Mouse (Mus musculus): Measurements from ENCODE around the gene Cfap97d2. TPM values are rescaled to one million over a fixed set of nuclear protein-coding genes. Genes with fewer than 3 reads are reported as not detected.

Gene Cfap97d2
- total RNA-seq, 2 experiments from 2014 or later: not detected

GRCm38 (mm10) chr8:13687101-13687717 lies 18.5 kb upstream of the Cfap97d2 start:
- DNase-seq: no peak

- no peak for DNase-seq
Measured at GRCm38 (mm10) chr8:13687941-13688340, 17.7 kb upstream of the Cfap97d2 start.

- DNase-seq: peak; percentile 68
Measured at GRCm38 (mm10) chr8:13688461-13688860, 17.2 kb upstream of the Cfap97d2 start.

DNA sequence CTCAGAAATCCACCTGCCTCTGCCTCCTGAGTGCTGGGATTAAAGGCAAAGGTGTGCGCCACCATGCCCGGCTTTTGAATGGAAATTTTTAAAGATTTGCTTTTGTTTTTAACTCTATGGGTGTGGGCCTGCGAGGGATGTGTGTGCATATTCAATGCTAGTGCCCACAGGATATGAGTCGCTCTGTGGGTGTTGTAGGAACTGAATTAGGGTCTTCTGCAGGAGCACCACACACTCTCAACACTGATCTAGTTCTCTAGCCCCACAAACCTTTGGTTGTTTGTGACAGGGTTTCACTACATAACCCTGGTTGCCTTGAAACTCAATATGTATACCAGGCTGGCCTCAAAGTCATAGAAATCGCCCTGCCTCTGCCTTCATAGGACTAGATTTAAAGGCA lies 16.4 kb upstream of the Cfap97d2 start:
- no peak for DNase-seq

DNA sequence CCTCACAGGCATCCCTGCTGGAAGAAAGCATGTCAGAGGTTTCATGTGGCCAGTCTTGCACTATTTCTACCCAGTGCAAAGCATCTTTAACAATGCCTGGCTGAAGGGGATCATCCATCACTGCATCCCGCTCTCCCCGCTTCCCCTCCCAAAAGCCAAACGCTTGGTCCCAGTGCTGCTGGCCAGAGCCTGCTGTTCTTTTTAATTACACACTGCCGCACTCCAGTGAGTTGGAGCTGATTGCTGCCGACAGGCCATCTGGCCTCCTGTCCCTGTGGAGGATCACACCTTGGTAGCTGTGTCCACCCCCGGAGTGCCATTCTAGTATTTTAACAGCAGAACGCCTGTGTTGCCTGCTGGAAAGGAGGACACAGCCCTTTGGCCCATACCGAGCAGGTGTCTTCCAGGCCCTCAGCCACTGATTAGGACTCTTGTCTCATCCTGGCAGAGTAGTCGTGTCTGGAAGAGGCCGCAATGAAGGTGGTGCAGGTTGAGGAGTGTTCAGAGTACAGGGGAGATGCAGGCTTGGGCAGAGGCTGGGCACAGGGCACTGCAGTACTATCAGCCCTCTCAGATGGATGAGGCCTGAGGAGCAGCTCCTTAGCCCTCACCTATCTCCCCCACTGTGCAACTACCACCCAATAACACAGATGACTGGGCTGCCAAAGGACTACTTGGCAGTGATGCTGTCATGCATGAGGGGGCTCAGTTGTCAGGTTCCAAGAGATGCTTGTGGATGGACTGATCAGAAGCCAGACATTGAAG lies 13.2 kb upstream of the Cfap97d2 start:
- no peak for DNase-seq

GRCm38 (mm10) chr8:13694735-13695134 lies 11.0 kb upstream of the Cfap97d2 start:
- peak; percentile 0 for DNase-seq

GRCm38 (mm10) chr8:13695203-13695867 lies 10.4 kb upstream of the Cfap97d2 start:
- peak; percentile 2 for DNase-seq

GRCm38 (mm10) chr8:13696157-13696556 lies 9.5 kb upstream of the Cfap97d2 start:
- DNase-seq: peak; percentile 3

GRCm38 (mm10) chr8:13697196-13697595 lies 8.5 kb upstream of the Cfap97d2 start:
- DNase-seq: peak; percentile 3

DNA sequence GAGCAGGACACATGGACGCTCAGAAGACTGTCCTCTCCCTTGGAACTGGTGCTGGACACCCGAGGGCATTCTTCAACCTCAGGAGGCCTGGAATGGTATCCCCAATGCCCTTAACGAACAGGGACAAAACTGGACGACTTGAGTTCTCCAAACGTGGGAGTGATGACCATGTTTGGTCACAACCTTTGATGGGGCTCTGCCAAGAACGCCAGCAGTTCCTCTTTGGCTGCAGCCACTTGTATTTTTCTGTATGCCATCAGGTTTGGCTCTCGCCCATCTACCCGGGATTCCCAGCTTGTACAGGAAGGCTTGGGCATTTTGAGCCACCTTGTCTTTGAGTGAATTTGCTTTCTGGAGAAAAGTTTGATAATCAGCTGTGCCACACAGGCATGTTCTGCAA lies 8.0 kb upstream of the Cfap97d2 start:
- DNase-seq: peak; percentile 6

DNA sequence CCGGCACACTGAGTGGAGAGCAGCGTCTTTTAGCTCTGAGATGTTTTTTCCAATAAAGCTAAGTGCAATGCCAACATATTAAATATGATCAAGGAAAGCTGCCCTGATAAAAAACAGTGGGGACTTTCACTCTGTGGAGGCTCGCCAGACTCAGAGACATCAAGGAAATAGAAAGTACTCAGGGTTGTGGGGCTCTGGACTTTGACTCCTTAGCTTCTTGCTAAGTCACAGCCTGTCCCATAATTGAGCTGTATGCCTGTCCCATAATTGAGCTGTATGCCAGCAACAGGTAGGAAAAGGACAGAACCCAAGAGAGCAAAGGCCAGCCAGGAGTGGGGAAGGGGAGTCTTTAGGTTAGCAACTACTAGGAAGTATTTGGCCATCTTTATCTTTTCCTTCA lies 7.4 kb upstream of the Cfap97d2 start:
- peak; percentile 2 for DNase-seq

DNA sequence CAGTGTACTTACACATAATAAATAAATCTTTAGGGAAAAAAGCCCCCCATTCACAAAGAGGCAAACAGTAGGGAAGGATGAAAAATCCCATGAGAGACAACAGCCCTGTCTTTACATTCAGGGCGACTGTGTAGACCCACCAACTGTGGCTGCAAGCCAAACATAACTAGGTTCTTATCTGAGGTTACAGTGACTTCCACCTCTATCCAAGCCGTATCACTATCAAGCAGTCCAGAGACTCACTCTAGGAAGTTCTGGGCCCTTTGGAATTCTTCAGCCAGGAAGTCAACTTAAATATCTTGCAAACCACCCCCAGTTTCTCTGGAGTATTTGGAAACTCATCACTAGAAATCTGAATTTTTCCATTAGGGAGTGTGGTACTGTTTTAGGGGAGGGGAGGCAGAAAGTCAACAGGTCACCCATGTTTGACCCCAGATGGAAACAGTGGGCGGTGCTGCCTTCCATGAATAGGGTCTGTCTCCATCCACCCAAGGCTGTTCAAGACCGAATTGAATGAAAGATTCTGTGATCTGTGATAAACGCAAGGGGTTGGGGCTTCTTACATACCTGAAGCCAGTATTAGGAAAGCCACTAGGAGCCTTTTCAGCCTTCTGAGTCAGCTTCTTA lies 6.3 kb upstream of the Cfap97d2 start:
- peak; percentile 2 for DNase-seq

- DNase-seq: peak; percentile 2
Measured at GRCm38 (mm10) chr8:13702755-13703154, 2.9 kb upstream of the Cfap97d2 start.

DNA sequence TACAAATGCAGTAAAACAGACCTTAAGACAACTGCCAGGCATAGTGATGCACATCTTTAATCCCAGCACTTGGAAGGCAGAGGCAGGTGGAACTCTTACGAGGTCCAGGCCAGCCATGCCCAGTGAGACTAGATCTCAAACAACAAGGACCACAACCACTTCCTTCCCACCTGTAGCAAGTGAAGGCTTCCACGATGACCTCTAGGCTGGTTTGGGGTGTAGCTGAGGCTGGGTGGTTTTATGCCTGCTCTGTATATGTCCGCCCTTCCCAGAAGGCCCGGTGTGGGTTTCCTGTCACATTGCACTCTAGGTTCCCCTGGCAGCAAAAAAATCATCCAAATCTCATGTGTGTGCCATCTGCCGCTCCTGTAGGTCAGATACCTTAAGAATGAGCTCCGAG lies 1.9 kb upstream of the Cfap97d2 start:
- no peak for DNase-seq

- peak; percentile 2 for DNase-seq
Measured at GRCm38 (mm10) chr8:13704301-13704700, 1.4 kb upstream of the Cfap97d2 start.

- no peak for DNase-seq
Measured at GRCm38 (mm10) chr8:13706918-13707317, 1.2 kb downstream of the Cfap97d2 start.

- DNase-seq: peak; percentile 2
Measured at GRCm38 (mm10) chr8:13708514-13708913, 2.8 kb downstream of the Cfap97d2 start.

DNA sequence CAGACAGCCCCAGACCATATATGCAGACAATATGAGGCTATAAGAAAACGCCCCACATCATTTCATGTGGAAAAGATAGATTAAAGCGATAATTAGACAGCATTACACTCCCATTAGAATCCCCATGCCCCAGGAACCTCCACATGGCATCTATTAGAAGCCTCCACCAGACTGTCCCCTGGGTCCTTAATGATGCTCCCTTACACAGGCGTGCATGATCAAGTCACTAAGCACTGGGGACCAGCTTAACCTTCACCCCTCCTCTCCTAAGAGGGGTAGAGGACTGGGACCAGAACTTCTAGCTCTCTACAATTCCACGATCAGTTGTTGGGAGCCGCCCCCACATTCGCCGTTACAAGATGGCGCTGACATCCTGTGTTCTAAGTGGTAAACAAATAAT lies 13.3 kb downstream of the Cfap97d2 start:
- no peak for DNase-seq

DNA sequence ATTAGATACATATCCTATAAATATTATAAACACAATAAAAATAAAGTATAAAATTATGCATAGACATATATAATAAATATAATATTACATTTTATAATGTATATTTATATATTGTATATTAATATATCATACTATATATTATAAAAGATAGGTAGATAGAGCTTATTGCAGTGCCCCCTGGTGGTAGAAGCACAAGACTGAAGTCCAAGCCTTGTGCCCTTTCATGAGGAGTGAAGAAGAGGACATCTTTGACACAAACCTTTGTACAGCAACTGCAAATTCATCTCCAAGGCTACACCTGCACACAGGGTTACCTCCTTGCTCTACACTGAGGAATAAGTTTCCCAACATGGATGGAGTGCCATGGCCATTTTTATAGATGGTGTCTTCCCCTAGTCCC lies 20.0 kb downstream of the Cfap97d2 start:
- no peak for DNase-seq

DNA sequence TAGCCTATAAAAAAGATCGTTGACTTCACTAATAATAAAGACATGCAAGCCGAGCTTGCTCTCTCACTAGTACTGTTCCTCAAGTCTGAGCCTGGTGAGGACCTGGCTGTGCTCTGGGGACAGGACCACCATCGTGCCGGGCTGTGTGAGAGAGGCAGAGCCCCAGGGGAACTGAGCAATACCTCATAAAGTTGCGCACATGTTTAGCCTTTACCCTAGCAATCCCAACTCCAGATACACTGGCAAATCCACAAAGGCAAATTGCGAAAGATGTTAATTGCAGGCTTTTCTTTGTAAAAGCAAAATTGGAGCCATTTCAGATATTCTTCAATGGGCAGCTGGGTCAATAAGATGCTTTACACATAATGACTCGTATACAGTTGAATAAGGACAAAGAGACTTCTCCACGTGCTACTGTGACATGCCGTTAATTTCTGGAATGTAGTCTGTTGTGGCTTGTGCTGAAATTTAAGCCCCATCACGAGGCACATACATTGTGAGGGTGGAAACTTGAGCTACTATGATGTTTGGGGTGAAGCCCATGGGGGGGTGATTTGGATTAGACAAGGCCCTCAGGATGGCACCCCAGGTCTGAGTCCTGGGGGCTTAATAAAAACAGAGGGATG lies 21.9 kb downstream of the Cfap97d2 start:
- no peak for DNase-seq

GRCm38 (mm10) chr8:13740323-13740770 lies 34.7 kb downstream of the Cfap97d2 start:
- peak; percentile 28 for DNase-seq

Measured in gastrocnemius, postnatal 25 days (tissue).